Mouse (Mus musculus) heart, postnatal 0 days (tissue): Measurements from ENCODE around the gene Rcn1. TPM values are rescaled to one million over a fixed set of nuclear protein-coding genes. Genes with fewer than 3 reads are reported as not detected.
A peak's percentile ranks its signal among the peaks of the same experiment; 100 is the strongest.

Experiments used
- ATAC-seq: fragments of 200-750 bp; cut with Nextera tagmentation; 2 replicates; pipeline ENCODE4 v1.8.0; 2017; ENCODE audit warnings: low read depth, moderate number of reproducible peaks, moderate library complexity; ENCODE audit not compliant: insufficient read depth
- DNase-seq: peaks from one replicate; pipeline ENCODE4 v3.0.0-alpha.2; 2016; ENCODE audit warnings: low spot score
- H3K27ac ChIP-seq: fragments of 300-500 bp; sonication (generic); 2 replicates; pipeline ENCODE4 v1.5.1; 2014; ENCODE audit warnings: low read depth, mild to moderate bottlenecking
- H3K27me3 ChIP-seq: fragments of 300-500 bp; sonication (generic); 2 replicates; pipeline ENCODE4 v1.6.1; 2014; ENCODE audit warnings: low read length, mixed read lengths; ENCODE audit not compliant: control insufficient read depth, insufficient read depth
- H3K36me3 ChIP-seq: fragments of 300-500 bp; sonication (generic); replicated peaks from 2 replicates; pipeline ENCODE4 v1.6.1; 2014; ENCODE audit warnings: low read length, mixed read lengths; ENCODE audit not compliant: control insufficient read depth, insufficient read depth
- H3K4me1 ChIP-seq: fragments of 300-500 bp; sonication (generic); 2 replicates; pipeline ENCODE4 v1.6.1; 2014; ENCODE audit warnings: antibody characterized with exemption; ENCODE audit not compliant: control insufficient read depth, insufficient read depth
- H3K4me2 ChIP-seq: fragments of 300-500 bp; sonication (generic); 2 replicates; pipeline ENCODE4 v1.6.1; 2014; ENCODE audit warnings: low read depth, mild to moderate bottlenecking, low read length, moderate library complexity
- H3K4me3 ChIP-seq: fragments of 300-500 bp; sonication (generic); 2 replicates; pipeline ENCODE4 v1.5.1; 2014; ENCODE audit warnings: low read depth, low read length
- H3K9ac ChIP-seq: fragments of 300-500 bp; sonication (generic); replicated peaks from 2 replicates; pipeline ENCODE4 v1.6.1; 2014; ENCODE audit warnings: low read depth, low read length, mixed read lengths
- H3K9me3 ChIP-seq: fragments of 300-500 bp; sonication (generic); replicated peaks from 2 replicates; pipeline ENCODE4 v1.6.1; 2016; ENCODE audit warnings: low read length; ENCODE audit not compliant: control insufficient read depth
- CTCF ChIP-seq: IDR thresholded peaks from 2 replicates; pipeline ENCODE4 v1.5.1; 2016; ENCODE audit warnings: antibody characterized with exemption, control low read depth, low read depth
- EP300 ChIP-seq: IDR thresholded peaks from 2 replicates; pipeline ENCODE4 v1.6.1; 2016; ENCODE audit warnings: antibody characterized with exemption, low read depth
- WGBS: fragments of 180-500 bp; shearing (Covaris S2); extraction: QIAGEN DNeasy Blood & Tissue Kit; methylation state at CpG from one replicate; pipeline ENCODE4 v1.1.7; 2014; 5-methylcytosine and 5-hydroxymethylcytosine counted together
- polyA plus RNA-seq: library from polyadenylated mRNA; unstranded; fragments of >200 nt; fragmentation: Nextera tagmentation; extraction: Ambion mirVana; gene quantifications from 2 replicates; pipeline ENCODE4 v1.2.1, GENCODE M21; 2015
- total RNA-seq: library from RNA; depleted of rRNA; stranded (reverse); fragments of >200 nt; gene quantifications from 2 replicates; pipeline ENCODE4 v1.2.3, GENCODE M21; 2014; ENCODE audit warnings: low replicate concordance

Gene Rcn1
- total and polyA plus RNA-seq, 2 experiments from 2014 or later = 34.5 to 54.0 TPM

GRCm38 (mm10) chr2:105367623-105368022 lies 31.5 kb downstream of the Rcn1 start:
- Histone ChIP-seq H3K36me3 (no peaks in the 10 kb centered on the region), H3K4me3 (no peak overlapping the region), H3K9me3 (no peaks in the 10 kb centered on the region), H3K27ac (no peak overlapping the region), H3K4me2 (no peak overlapping the region), H3K27me3 (peaks cover 4% of the 10 kb centered on the region), H3K9ac (no peak overlapping the region), H3K4me1 (no peaks in the 10 kb centered on the region)
- no peak for TF ChIP-seq EP300
- TF ChIP-seq CTCF = peak; percentile 29
- 28% methylated on average over 4 of the region's 4 CpGs for WGBS
- DNase-seq (no peak), ATAC-seq (no peak)

- Histone ChIP-seq H3K27ac (no peak overlapping the region), H3K4me1 (no peaks in the 10 kb centered on the region), H3K4me3 (no peak overlapping the region), H3K9ac (no peak overlapping the region), H3K27me3 (no peaks in the 10 kb centered on the region), H3K4me2 (no peak overlapping the region), H3K9me3 (no peaks in the 10 kb centered on the region), H3K36me3 (no peaks in the 10 kb centered on the region)
- ATAC-seq = no peak
- TF ChIP-seq CTCF = no peak
- no peak for TF ChIP-seq EP300
- 95% methylated on average over 3 of the region's 3 CpGs for WGBS
- DNase-seq = no peak
Measured at GRCm38 (mm10) chr2:105358040-105358439, 41.1 kb downstream of the Rcn1 start.

DNA sequence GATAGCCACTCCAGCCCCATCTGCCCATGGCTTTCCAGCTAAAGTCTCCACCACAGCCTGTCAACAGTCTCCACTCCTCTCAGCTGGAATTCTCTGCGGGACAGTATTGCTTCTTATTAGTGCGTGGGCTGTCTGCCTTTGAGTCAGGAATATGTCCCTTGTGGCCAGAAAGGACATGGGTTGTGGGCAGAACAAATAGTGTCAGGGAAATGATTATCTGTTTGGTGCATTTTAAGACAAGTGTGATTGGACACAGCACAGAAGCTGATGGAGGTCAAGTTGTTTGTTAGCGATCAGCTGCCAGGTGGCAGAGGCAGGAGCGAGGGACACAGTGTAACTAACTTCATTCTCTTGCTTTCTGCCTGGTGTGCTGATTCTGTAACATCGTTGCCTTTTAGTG lies 42.3 kb downstream of the Rcn1 start:
- no peak for ATAC-seq

GRCm38 (mm10) chr2:105348886-105349285 lies 50.2 kb downstream of the Rcn1 start:
- Histone ChIP-seq H3K4me3 (no peak overlapping the region), H3K9ac (no peak overlapping the region), H3K36me3 (no peaks in the 10 kb centered on the region), H3K27ac (no peak overlapping the region), H3K9me3 (no peaks in the 10 kb centered on the region), H3K4me1 (no peaks in the 10 kb centered on the region), H3K4me2 (no peak overlapping the region), H3K27me3 (no peaks in the 10 kb centered on the region)
- DNase-seq = no peak
- 77% methylated on average over 6 of the region's 6 CpGs for WGBS
- ATAC-seq = no peak
- TF ChIP-seq EP300 (no peak), CTCF (no peak)

More for the DNA sequence above, 42.3 kb downstream of the Rcn1 start:
- no peaks in the 10 kb centered on the region for H3K27me3 ChIP-seq
- no peaks in the 10 kb centered on the region for H3K4me1 ChIP-seq
- 35% methylated on average over 5 of the region's 5 CpGs for WGBS
- H3K36me3 ChIP-seq = no peaks in the 10 kb centered on the region
- H3K9ac ChIP-seq = no peak overlapping the region
- H3K9me3 ChIP-seq = no peaks in the 10 kb centered on the region
- H3K4me3 ChIP-seq = no peak overlapping the region
- no peak for DNase-seq
- H3K4me2 ChIP-seq = no peak overlapping the region
- H3K27ac ChIP-seq = no peak overlapping the region
- TF ChIP-seq CTCF (no peak), EP300 (no peak)

- TF ChIP-seq EP300 = no peak
- TF ChIP-seq CTCF = 0 out of 2 replicates have a peak, but pooled peaks have one; percentile 4
- no peak for DNase-seq
- H3K4me1 ChIP-seq = no peaks in the 10 kb centered on the region
- H3K4me3 ChIP-seq = no peak overlapping the region
- H3K4me2 ChIP-seq = no peak overlapping the region
- WGBS = 63% methylated on average over 3 of the region's 3 CpGs
- H3K9me3 ChIP-seq = no peaks in the 10 kb centered on the region
- no peak overlapping the region for H3K9ac ChIP-seq
- no peak for ATAC-seq
- H3K27me3 ChIP-seq = no peaks in the 10 kb centered on the region
- H3K36me3 ChIP-seq = no peaks in the 10 kb centered on the region
- H3K27ac ChIP-seq = no peak overlapping the region
Measured at GRCm38 (mm10) chr2:105339993-105340392, 59.1 kb downstream of the Rcn1 start.

- H3K4me1 ChIP-seq = no peaks in the 10 kb centered on the region
- no peak for ATAC-seq
Measured at GRCm38 (mm10) chr2:105337171-105337875, 61.8 kb downstream of the Rcn1 start.

More at GRCm38 (mm10) chr2:105337171-105337875, 61.8 kb downstream of the Rcn1 start:
- Histone ChIP-seq H3K27me3 (no peaks in the 10 kb centered on the region), H3K4me2 (no peak overlapping the region), H3K9me3 (no peaks in the 10 kb centered on the region), H3K36me3 (no peaks in the 10 kb centered on the region), H3K27ac (no peak overlapping the region), H3K4me3 (no peak overlapping the region), H3K9ac (no peak overlapping the region)
- WGBS = 41% methylated on average over 8 of the region's 8 CpGs
- DNase-seq = no peak
- TF ChIP-seq EP300 (no peak), CTCF (no peak)
